Mouse (Mus musculus): ENCODE results near the gene Epha8. TPM values are rescaled to one million over a fixed set of nuclear protein-coding genes. Genes with fewer than 3 reads are reported as not detected.
A peak's percentile ranks its signal among the peaks of the same experiment; 100 is the strongest.

The Epha8 gene
- polyA plus RNA-seq, 1 experiment = 0.01 TPM

DNA sequence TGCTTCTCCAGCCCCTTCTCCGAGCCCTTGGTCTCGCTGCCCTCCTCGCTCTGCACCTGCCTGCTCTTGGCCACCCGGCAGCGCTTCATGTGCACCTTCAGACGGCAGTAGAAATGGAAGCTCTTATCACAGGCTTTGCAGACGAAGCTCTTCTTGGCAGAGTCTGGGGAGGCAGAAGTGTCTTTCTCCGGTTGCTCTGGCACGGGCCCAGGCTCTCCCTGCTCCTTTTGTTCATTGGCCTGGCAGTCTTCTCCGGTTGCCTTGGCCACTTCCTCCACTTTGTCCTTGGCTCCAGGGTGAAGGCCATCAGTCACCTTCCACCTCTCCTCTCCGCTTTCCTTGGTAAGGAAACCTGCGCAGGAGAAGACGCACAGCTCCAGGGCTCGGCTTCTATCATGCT lies 38.7 kb upstream of the Epha8 start:
- Histone ChIP-seq H3K27me3 (ENCODE audit: control insufficient read depth, insufficient read depth, insufficient read length) (no peaks in the 10 kb centered on the region), H3K79me3 (ENCODE audit: low read depth) (no peaks in the 10 kb centered on the region)
- no peak for TF ChIP-seq CTCF (IDR thresholded peaks at IDR 0.05; ENCODE audit: control insufficient read depth, insufficient read depth, insufficient read length)

DNA sequence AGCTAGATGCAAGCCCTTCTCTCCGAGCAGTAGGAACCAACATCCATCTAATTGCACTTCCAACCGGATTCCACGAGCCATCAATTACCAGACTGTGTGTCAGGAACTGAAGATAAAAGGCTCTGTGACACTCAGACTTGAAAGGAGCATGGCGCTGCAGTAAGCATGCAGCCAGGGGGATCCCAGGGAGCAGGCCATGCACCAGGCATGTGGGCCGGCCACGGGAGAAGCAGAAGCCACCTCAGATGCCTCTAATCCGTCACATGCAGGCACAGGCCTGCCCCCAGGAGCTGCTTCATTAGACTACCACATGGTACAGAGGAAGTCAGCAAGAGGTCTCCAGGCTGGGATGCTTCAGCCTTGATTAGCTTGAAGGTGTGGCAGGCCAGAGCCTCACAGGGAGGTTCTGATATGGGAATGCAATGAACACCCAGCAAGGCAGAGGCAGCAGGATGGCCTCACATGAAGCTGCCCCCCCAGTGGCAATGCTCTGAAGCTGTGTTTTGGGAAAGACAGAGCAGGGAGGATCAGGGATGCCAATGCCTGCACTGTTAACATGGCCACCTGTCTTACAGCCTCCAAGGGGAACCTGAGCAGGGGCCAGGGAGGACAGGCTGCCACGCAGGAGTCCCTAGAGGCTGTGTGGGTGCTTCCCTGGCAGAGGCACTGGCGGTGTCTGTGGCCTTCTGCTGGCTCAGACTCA lies 25.5 kb upstream of the Epha8 start:
- H3K4me3 ChIP-seq (ENCODE audit: insufficient read depth, poor library complexity, severe bottlenecking) = no peak overlapping the region
- no peak overlapping the region for H3ac ChIP-seq (ENCODE audit: control insufficient read depth, insufficient read length, low read depth)
- no peak for TF ChIP-seq MYOD1 (IDR thresholded peaks at IDR 0.05; ENCODE audit: control insufficient read depth, insufficient read length, low read depth)
- TF ChIP-seq FOSL1 (IDR thresholded peaks at IDR 0.05; ENCODE audit: insufficient read depth, low read length, poor library complexity, severe bottlenecking) = no peak
- no peak for TF ChIP-seq MYOG (IDR thresholded peaks at IDR 0.05; ENCODE audit: control insufficient read depth, extremely low read depth, insufficient read length)
- TF ChIP-seq CTCF (IDR thresholded peaks at IDR 0.05; ENCODE audit: control insufficient read depth, insufficient read depth, insufficient read length) = no peak
- peaks cover 3% of the 10 kb centered on the region for H3K36me3 ChIP-seq (ENCODE audit: control insufficient read depth, insufficient read depth)
- no peaks in the 10 kb centered on the region for H3K27me3 ChIP-seq (ENCODE audit: control insufficient read depth, insufficient read depth, insufficient read length)
- no peaks in the 10 kb centered on the region for H3K79me3 ChIP-seq (ENCODE audit: low read depth)
- no peaks in the 10 kb centered on the region for H3K79me2 ChIP-seq (ENCODE audit: control insufficient read depth, insufficient read depth)

More for the DNA sequence above, 38.7 kb upstream of the Epha8 start:
- Histone ChIP-seq H3K4me3 (ENCODE audit: insufficient read depth, poor library complexity, severe bottlenecking) (no peak overlapping the region), H3ac (ENCODE audit: control insufficient read depth, insufficient read length, low read depth) (no peak overlapping the region), H3K79me2 (ENCODE audit: control insufficient read depth, insufficient read depth) (no peaks in the 10 kb centered on the region), H3K36me3 (ENCODE audit: control insufficient read depth, insufficient read depth) (peaks cover 11% of the 10 kb centered on the region)

DNA sequence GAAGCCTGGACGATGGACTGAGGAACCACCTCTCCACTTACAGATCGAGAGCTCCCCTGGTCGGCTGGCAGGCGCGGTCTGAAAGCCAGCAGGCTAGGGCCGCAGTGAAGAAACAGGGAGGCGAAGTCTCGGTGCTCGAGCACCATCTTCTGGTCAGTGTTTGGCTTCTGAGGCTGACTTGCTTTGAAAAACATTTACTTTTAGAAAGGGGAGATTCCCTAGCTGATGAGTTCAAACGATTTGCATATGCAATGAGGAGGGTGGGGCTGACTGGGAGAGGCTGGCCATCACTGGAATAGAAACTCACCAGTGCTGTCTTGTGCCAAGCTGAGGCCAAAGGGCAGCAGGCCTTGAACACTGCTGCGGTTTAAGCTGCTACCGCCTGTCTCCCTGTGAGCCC lies 24.7 kb upstream of the Epha8 start:
- Histone ChIP-seq H3K79me3 (ENCODE audit: low read depth) (no peaks in the 10 kb centered on the region), H3K79me2 (ENCODE audit: control insufficient read depth, insufficient read depth) (no peaks in the 10 kb centered on the region), H3K27me3 (ENCODE audit: control insufficient read depth, insufficient read depth, insufficient read length) (peaks cover 8% of the 10 kb centered on the region), H3K4me3 (ENCODE audit: insufficient read depth, poor library complexity, severe bottlenecking) (no peak overlapping the region), H3ac (ENCODE audit: control insufficient read depth, insufficient read length, low read depth) (no peak overlapping the region), H3K36me3 (ENCODE audit: control insufficient read depth, insufficient read depth) (no peaks in the 10 kb centered on the region)
- TF ChIP-seq MYOD1 (IDR thresholded peaks at IDR 0.05; ENCODE audit: control insufficient read depth, insufficient read length, low read depth) (no peak), MYOG (IDR thresholded peaks at IDR 0.05; ENCODE audit: control insufficient read depth, extremely low read depth, insufficient read length) (no peak), MAX (IDR thresholded peaks at IDR 0.05) (no peak), CTCF (IDR thresholded peaks at IDR 0.05; ENCODE audit: control insufficient read depth, insufficient read depth, insufficient read length) (no peak), USF1 (IDR thresholded peaks at IDR 0.05; ENCODE audit: low read depth) (no peak), CEBPB (IDR thresholded peaks at IDR 0.05; ENCODE audit: low read depth) (no peak), FOSL1 (IDR thresholded peaks at IDR 0.05; ENCODE audit: insufficient read depth, low read length, poor library complexity, severe bottlenecking) (no peak)

DNA sequence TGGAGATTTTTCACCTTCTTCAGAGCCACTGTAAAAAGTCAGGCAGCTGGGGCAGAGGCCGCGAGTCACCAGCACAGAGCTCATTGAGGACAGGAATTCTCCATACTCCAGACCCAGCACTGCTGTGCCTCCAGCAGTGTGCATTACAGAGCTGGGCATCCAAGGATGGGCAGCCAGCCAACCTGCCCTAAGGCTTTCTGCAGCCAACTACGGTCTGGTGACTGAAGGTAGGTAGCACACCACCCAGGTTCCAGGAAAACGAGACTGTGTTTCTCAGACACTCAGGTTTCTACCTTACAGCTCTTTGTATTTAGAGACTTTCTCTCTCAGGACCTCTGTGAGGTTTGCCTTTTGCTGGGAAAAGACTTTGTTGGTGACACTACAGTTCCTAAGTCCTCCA lies 24.3 kb upstream of the Epha8 start:
- Histone ChIP-seq H3K79me3 (ENCODE audit: low read depth) (no peaks in the 10 kb centered on the region), H3K27me3 (ENCODE audit: control insufficient read depth, insufficient read depth, insufficient read length) (peaks cover 12% of the 10 kb centered on the region), H3K4me3 (ENCODE audit: insufficient read depth, poor library complexity, severe bottlenecking) (no peak overlapping the region), H3ac (ENCODE audit: control insufficient read depth, insufficient read length, low read depth) (no peak overlapping the region), H3K79me2 (ENCODE audit: control insufficient read depth, insufficient read depth) (no peaks in the 10 kb centered on the region), H3K36me3 (ENCODE audit: control insufficient read depth, insufficient read depth) (no peaks in the 10 kb centered on the region)
- TF ChIP-seq USF1 (IDR thresholded peaks at IDR 0.05; ENCODE audit: low read depth) (no peak), MYOD1 (IDR thresholded peaks at IDR 0.05; ENCODE audit: control insufficient read depth, insufficient read length, low read depth) (no peak), CTCF (IDR thresholded peaks at IDR 0.05; ENCODE audit: control insufficient read depth, insufficient read depth, insufficient read length) (no peak), FOSL1 (IDR thresholded peaks at IDR 0.05; ENCODE audit: insufficient read depth, low read length, poor library complexity, severe bottlenecking) (no peak), CEBPB (IDR thresholded peaks at IDR 0.05; ENCODE audit: low read depth) (no peak), MYOG (IDR thresholded peaks at IDR 0.05; ENCODE audit: control insufficient read depth, extremely low read depth, insufficient read length) (no peak), MAX (IDR thresholded peaks at IDR 0.05) (no peak)

DNA sequence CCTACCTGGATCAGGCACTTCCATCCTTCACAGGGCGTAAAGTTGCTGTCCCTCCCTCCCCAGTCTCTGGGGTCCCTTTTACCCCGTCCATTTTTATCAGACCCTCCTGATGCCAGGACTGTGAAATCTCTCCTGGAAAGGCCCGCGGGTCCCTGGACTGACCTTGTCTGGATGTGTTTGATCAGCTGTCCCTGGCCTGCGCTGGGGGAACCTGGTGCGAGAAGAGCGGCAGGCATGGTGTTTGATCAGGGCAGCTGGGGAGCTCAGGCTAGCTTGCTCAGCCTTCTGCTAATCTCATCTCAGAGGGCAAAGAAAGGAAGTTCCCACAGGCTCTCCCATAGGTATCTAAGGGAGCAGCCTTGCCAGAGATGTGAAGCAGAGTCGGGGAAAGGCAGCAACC lies 20.6 kb upstream of the Epha8 start:
- no peak for TF ChIP-seq CEBPB (IDR thresholded peaks at IDR 0.05; ENCODE audit: low read depth)
- no peak for TF ChIP-seq MAX (IDR thresholded peaks at IDR 0.05)
- TF ChIP-seq MYOG (IDR thresholded peaks at IDR 0.05; ENCODE audit: control insufficient read depth, extremely low read depth, insufficient read length) = no peak
- no peak for TF ChIP-seq USF1 (IDR thresholded peaks at IDR 0.05; ENCODE audit: low read depth)
- TF ChIP-seq MYOD1 (IDR thresholded peaks at IDR 0.05; ENCODE audit: control insufficient read depth, insufficient read length, low read depth) = no peak
- TF ChIP-seq CTCF (IDR thresholded peaks at IDR 0.05; ENCODE audit: control insufficient read depth, insufficient read depth, insufficient read length) = no peak
- TF ChIP-seq FOSL1 (IDR thresholded peaks at IDR 0.05; ENCODE audit: insufficient read depth, low read length, poor library complexity, severe bottlenecking) = no peak
- Histone ChIP-seq H3K27me3 (ENCODE audit: control insufficient read depth, insufficient read depth, insufficient read length) (peaks cover 44% of the 10 kb centered on the region), H3K4me3 (ENCODE audit: insufficient read depth, poor library complexity, severe bottlenecking) (no peak overlapping the region), H3K36me3 (ENCODE audit: control insufficient read depth, insufficient read depth) (no peaks in the 10 kb centered on the region), H3K79me3 (ENCODE audit: low read depth) (no peaks in the 10 kb centered on the region), H3ac (ENCODE audit: control insufficient read depth, insufficient read length, low read depth) (no peak overlapping the region), H3K79me2 (ENCODE audit: control insufficient read depth, insufficient read depth) (no peaks in the 10 kb centered on the region)

DNA sequence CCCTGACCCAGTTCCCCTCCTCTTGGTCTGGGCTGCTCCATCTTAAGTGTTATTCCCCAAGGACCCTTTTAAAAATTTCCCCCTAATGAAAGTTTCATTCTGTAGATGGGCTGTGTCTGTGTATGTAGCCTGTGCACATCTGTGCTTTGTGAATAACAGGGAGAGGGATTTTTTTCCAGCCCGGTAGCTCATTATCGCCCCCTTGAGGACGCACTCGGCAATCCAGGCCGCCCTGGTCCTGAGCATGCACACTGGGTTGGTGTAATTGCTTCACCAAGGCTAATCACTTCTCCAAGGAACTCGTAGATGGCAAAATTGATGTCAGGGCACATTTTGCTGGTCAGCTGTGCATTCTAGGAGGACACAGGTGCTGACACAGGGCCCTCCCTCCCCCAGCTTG lies 14.3 kb upstream of the Epha8 start:
- Histone ChIP-seq H3ac (ENCODE audit: control insufficient read depth, insufficient read length, low read depth) (no peak overlapping the region), H3K79me3 (ENCODE audit: low read depth) (no peaks in the 10 kb centered on the region), H3K27me3 (ENCODE audit: control insufficient read depth, insufficient read depth, insufficient read length) (peaks cover 69% of the 10 kb centered on the region), H3K79me2 (ENCODE audit: control insufficient read depth, insufficient read depth) (no peaks in the 10 kb centered on the region), H3K36me3 (ENCODE audit: control insufficient read depth, insufficient read depth) (no peaks in the 10 kb centered on the region), H3K4me3 (ENCODE audit: insufficient read depth, poor library complexity, severe bottlenecking) (no peak overlapping the region)
- no peak for TF ChIP-seq FOSL1 (IDR thresholded peaks at IDR 0.05; ENCODE audit: insufficient read depth, low read length, poor library complexity, severe bottlenecking)
- TF ChIP-seq MAX (IDR thresholded peaks at IDR 0.05) = no peak
- no peak for TF ChIP-seq MYOD1 (IDR thresholded peaks at IDR 0.05; ENCODE audit: control insufficient read depth, insufficient read length, low read depth)
- peak; percentile 36 for TF ChIP-seq CTCF (IDR thresholded peaks at IDR 0.05; ENCODE audit: control insufficient read depth, insufficient read depth, insufficient read length)
- no peak for TF ChIP-seq CEBPB (IDR thresholded peaks at IDR 0.05; ENCODE audit: low read depth)
- no peak for TF ChIP-seq MYOG (IDR thresholded peaks at IDR 0.05; ENCODE audit: control insufficient read depth, extremely low read depth, insufficient read length)
- TF ChIP-seq USF1 (IDR thresholded peaks at IDR 0.05; ENCODE audit: low read depth) = no peak
